8 mouse cellular contexts compared by ENCODE assay signal in genomic region chr13:74563483-74564330, GRCm38 (mm10).
DNase-seq lines count a peak whose midpoint lies in the region; ATAC-seq and TF ChIP-seq lines count a peak whose summit lies in the region.
"Not testable (repeated sequence)": the region's sequence is repeated elsewhere in the genome, so short reads cannot be mapped to it uniquely, and the experiment has no call there.

No protein-coding gene starts in this region.

- H3K36me3 ChIP-seq in embryonic facial prominence, embryonic 15.5 days; limb, embryonic 14.5 days (ENCODE audit: control insufficient read depth, insufficient read depth, low read length); midbrain, postnatal 0 days (ENCODE audit: insufficient read depth, low read length): not testable (repeated sequence)

- DNase-seq in 416B (ENCODE audit: low read depth): peak; percentile 91
- DNase-seq in heart, adult 8-10 months (ENCODE audit: low spot score): peak; percentile 87
- peak; percentile 86 for DNase-seq in kidney, adult 9 months
- DNase-seq in limb, embryonic 14.5 days (ENCODE audit: low spot score): peak; percentile 88
- DNase-seq in midbrain, postnatal 0 days (ENCODE audit: low spot score): peak; percentile 82
- peak; percentile 25 to 49 for DNase-seq in spleen, postnatal 14 days (ENCODE audit: low spot score in 2 of 2)

- H3K4me3 ChIP-seq in bone marrow, adult 2 months (replicated peaks; ENCODE audit: control insufficient read depth, low read depth, low read length): peak overlapping the region; percentile 74
- peak overlapping the region; percentile 57 for H3K4me3 ChIP-seq in embryonic facial prominence, embryonic 15.5 days (replicated peaks)
- H3K4me3 ChIP-seq in limb, embryonic 14.5 days (replicated peaks; ENCODE audit: low read length): peak overlapping the region; percentile 52
- peak overlapping the region; percentile 50 for H3K4me3 ChIP-seq in midbrain, postnatal 0 days (ENCODE audit: low read depth, low read length)

- H3K4me2 ChIP-seq in embryonic facial prominence, embryonic 15.5 days (replicated peaks): peak overlapping the region; percentile 58
- peak overlapping the region; percentile 55 for H3K4me2 ChIP-seq in limb, embryonic 14.5 days (replicated peaks; ENCODE audit: low read depth, low read length, severe bottlenecking)
- H3K4me2 ChIP-seq in midbrain, postnatal 0 days (ENCODE audit: low read depth, low read length, poor library complexity, severe bottlenecking): peak overlapping the region; percentile 49

- peak overlapping the region; percentile 39 for H3K9ac ChIP-seq in embryonic facial prominence, embryonic 15.5 days
- peak overlapping the region; percentile 56 for H3K9ac ChIP-seq in limb, embryonic 14.5 days (ENCODE audit: low read depth, low read length, severe bottlenecking)
- H3K9ac ChIP-seq in midbrain, postnatal 0 days (replicated peaks; ENCODE audit: low read length, poor library complexity, severe bottlenecking): peak overlapping the region; percentile 44; the same call in 1 of the 2 replicates

- not testable (repeated sequence) for H3K4me1 ChIP-seq in bone marrow, adult 2 months (ENCODE audit: control insufficient read depth, insufficient read depth, low read length); embryonic facial prominence, embryonic 15.5 days; limb, embryonic 14.5 days (ENCODE audit: control insufficient read depth, insufficient read depth, low read length); midbrain, postnatal 0 days (ENCODE audit: insufficient read depth, low read length)

- TF ChIP-seq POLR2A in bone marrow, adult 2 months (IDR thresholded peaks at IDR 0.05; ENCODE audit: borderline replicate concordance, control insufficient read depth, low read depth, low read length); limb, embryonic 14.5 days (IDR thresholded peaks at IDR 0.05; ENCODE audit: borderline replicate concordance, extremely low read depth, insufficient read depth, insufficient read length): not testable (repeated sequence)

- H3K9me3 ChIP-seq in embryonic facial prominence, embryonic 15.5 days (replicated peaks); limb, embryonic 14.5 days (ENCODE audit: control insufficient read depth, low read length); midbrain, postnatal 0 days (ENCODE audit: low read length): not testable (repeated sequence)

- 1% methylated on average over 27 of the region's 27 CpGs for WGBS in bone marrow, adult 2 months
- under 1% methylated on average over 27 of the region's 27 CpGs for WGBS in embryonic facial prominence, embryonic 15.5 days
- WGBS in limb, embryonic 14.5 days: 2% methylated on average over 27 of the region's 27 CpGs
- 2% methylated on average over 27 of the region's 27 CpGs for WGBS in midbrain, postnatal 0 days

- H3K27ac ChIP-seq in bone marrow, adult 2 months (ENCODE audit: control insufficient read depth, insufficient read depth, low read depth, low read length, poor library complexity): peak overlapping the region; percentile 55; the same call in 1 of the 2 replicates
- H3K27ac ChIP-seq in embryonic facial prominence, embryonic 15.5 days (replicated peaks): peak overlapping the region; percentile 90
- peak overlapping the region; percentile 61 for H3K27ac ChIP-seq in limb, embryonic 14.5 days (replicated peaks; ENCODE audit: low read depth, low read length)
- not testable (repeated sequence) for H3K27ac ChIP-seq in midbrain, postnatal 0 days (ENCODE audit: low read depth, low read length)

- ATAC-seq in embryonic facial prominence, embryonic 15.5 days (ENCODE audit: insufficient number of reproducible peaks, low FRiP score, low TSS enrichment, low read depth): peak; percentile 95
- peak; percentile 96 for ATAC-seq in limb, embryonic 14.5 days (ENCODE audit: low FRiP score, low read depth)
- ATAC-seq in midbrain, postnatal 0 days (ENCODE audit: low FRiP score): peak; percentile 97

- not testable (repeated sequence) for TF ChIP-seq CTCF in bone marrow, adult 2 months (IDR thresholded peaks at IDR 0.05; ENCODE audit: control insufficient read depth, insufficient read depth, low read length); midbrain, postnatal 0 days (IDR thresholded peaks at IDR 0.05)

- not testable (repeated sequence) for H3K27me3 ChIP-seq in embryonic facial prominence, embryonic 15.5 days; limb, embryonic 14.5 days (ENCODE audit: control insufficient read depth, insufficient read depth, low read length); midbrain, postnatal 0 days (ENCODE audit: insufficient read depth, low read length)

Comparison
In these comparisons a context has a peak if more than half of its experiments do, and no peak if none do; other contexts are left out.
1. DNase-seq: peak in every context shown above with its lines; median percentile 91 in 416B; 88 in limb, embryonic 14.5 days; 87 in heart, adult 8-10 months; 86 in kidney, adult 9 months; 82 in midbrain, postnatal 0 days; 37 in spleen, postnatal 14 days.